Mouse (Mus musculus): ENCODE data around the gene Sf3a1.
A peak's percentile ranks its signal among the peaks of the same experiment; 100 is the strongest.
"Not testable (repeated sequence)": the region's sequence is repeated elsewhere in the genome, so short reads cannot be mapped to it uniquely, and the experiment has no call there.

Sf3a1 gene

GRCm38 (mm10) chr11:4184251-4184952 is 24.3 kb downstream of the Sf3a1 start:
- DNase-seq (ENCODE audit: low read depth, low spot score): peak; percentile 26

GRCm38 (mm10) chr11:4185480-4185879 is 25.3 kb downstream of the Sf3a1 start:
- not testable (repeated sequence) for DNase-seq (ENCODE audit: low read depth, low spot score)

DNA sequence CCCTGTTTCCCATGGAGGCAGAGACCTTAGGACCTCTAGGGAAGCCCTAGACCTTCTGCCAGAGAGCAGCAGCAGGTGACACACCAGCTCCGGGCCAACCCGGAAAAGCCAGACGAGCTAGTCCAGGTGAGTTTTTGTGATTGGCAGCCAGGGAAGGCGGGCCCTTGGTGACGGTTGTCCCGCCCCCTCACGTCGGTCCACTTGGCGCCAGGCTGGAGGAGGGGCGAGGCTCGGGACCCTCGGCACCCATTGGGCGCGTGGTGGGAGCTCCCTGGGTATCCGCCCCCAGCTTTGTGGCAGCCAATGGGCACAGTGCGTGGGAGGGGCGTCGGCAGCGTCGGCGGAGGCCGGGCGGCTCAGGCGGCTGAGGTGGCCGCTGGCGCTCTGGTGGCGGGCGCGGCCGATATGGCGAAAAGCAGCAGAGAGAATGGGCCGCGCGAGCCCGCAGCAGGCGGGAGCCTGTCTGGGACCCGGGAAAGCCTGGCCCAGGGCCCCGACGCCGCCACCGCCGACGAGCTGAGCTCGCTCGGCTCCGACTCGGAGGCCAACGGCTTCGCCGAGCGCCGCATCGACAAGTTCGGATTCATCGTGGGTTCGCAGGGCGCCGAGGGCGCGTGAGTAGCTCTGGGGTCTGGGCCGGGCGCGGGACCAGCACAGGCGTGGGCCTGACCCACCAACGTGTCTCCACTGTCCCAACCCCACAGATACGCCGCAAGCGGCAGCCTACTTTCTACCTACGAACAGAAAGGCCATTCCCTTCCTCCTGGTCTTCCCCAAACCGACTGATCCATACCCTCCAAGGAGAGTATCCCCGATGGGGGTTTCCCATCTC is 26.6 kb downstream of the Sf3a1 start, which contains the start of gene Tbc1d10a:
Gene Tbc1d10a (plus strand): TSS at position 304 of the 832 bp plus-strand sequence.
- peak; percentile 97 for DNase-seq (ENCODE audit: low read depth, low spot score)

- no peak for DNase-seq (ENCODE audit: low read depth, low spot score)
Measured at GRCm38 (mm10) chr11:4187318-4187700, 27.2 kb downstream of the Sf3a1 start.

DNA sequence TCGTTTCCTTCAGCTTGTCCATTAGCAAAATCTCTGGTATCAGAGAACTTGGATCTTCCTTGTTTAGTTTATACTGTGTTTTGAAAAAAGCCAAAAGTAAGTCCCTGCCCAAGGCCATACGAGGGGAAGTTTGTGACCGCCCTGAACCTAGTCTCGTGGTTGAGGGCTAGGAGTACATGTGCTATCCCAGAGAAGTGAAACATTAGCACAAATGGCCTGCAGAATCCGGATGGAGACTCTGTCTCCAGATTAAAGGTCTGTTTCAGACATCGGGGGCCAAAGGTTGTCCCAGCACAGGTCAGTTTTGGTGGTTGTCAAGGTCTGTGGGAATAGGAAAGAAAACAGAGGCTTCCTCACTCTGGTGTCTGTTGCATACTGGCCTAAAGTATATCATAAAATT is 29.0 kb downstream of the Sf3a1 start:
- no peak for DNase-seq (ENCODE audit: low read depth, low spot score)

GRCm38 (mm10) chr11:4190677-4191076 is 30.5 kb downstream of the Sf3a1 start:
- DNase-seq (ENCODE audit: low read depth, low spot score): no peak

DNA sequence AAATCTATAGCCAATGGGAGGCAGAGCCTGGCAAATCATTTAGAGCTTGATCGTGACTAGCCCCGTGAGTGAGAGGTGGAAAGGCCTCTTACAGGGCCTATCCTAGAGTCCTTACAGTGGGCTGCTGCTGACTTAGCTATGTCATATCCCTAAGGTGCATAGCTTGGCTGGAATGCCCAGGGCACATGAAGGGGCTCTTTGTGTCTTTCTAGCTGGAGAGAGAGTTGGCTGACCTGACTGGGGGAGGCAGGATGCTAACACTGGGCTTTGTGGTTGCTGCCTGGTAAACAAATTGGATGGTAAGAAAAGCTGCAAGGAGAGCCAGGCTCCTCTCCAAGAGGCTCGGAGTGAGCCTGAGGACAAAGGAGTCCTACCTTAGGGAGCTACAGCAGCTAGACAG is 32.6 kb downstream of the Sf3a1 start:
- DNase-seq (ENCODE audit: low read depth, low spot score): no peak

DNA sequence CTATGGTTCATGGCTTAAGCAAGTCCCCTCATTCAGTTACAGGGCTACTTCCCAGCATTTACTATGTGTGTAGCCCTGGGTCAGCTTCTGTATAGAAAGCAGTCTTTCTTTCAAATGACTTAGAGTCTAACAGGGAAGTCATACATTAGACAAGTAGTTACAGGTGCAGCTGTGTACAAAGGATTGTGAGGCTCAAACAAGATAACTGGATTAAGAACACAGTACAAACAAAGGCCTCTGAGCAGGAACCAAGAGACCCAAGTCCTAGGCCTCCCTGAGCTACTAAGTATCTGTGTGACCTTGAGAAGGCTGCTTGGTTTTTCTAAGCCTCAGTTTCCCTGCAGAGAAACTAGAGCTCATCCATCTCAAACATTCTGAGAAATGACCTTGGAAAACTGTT is 33.3 kb downstream of the Sf3a1 start:
- no peak for DNase-seq (ENCODE audit: low read depth, low spot score)

DNA sequence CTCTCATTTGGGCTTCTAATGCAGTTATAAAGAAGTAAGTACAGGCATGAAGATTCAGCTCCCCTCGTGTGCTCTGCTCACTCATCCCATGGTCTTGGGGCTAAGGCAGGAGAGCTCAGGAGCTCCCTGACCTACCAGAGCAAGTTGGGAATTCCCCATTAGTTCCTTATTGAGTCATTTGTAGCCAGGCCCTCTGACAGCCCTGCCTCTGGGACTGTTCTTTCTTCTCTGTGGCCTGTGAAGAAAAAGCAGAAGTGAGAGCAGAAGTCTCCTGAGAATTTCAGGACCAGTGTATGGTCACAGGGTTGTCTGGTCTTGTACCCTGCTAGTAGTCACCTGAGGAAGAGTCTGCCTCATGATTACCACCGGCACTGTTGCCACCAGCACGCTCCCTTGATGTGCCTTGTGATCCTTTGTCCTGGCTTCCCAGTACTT is 35.5 kb downstream of the Sf3a1 start:
- no peak for DNase-seq (ENCODE audit: low read depth, low spot score)

DNA sequence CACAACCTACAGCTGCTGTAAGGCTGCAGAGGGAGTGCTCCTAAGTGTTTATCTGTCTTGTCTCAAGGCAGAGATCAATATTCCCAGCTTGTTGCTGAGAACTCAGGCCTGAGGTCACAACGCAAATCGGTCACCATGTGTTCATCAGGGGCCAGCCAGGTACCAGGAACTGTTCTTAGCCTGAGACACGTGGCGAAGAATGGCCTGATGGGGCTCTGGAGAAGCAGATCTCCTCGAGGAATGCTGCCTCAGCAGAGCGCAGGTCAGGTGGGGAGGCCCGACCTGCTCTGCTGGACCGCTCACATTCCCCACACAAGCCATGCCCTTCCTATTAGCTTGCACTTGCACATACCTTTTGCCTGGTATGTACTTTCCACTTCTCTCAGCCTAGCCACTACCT is 36.5 kb downstream of the Sf3a1 start:
- DNase-seq (ENCODE audit: low read depth, low spot score): no peak

GRCm38 (mm10) chr11:4197691-4198090 is 37.5 kb downstream of the Sf3a1 start:
- DNase-seq (ENCODE audit: low read depth, low spot score): no peak

- DNase-seq (ENCODE audit: low read depth, low spot score): no peak
Measured at GRCm38 (mm10) chr11:4201981-4202700, 42.0 kb downstream of the Sf3a1 start.

DNA sequence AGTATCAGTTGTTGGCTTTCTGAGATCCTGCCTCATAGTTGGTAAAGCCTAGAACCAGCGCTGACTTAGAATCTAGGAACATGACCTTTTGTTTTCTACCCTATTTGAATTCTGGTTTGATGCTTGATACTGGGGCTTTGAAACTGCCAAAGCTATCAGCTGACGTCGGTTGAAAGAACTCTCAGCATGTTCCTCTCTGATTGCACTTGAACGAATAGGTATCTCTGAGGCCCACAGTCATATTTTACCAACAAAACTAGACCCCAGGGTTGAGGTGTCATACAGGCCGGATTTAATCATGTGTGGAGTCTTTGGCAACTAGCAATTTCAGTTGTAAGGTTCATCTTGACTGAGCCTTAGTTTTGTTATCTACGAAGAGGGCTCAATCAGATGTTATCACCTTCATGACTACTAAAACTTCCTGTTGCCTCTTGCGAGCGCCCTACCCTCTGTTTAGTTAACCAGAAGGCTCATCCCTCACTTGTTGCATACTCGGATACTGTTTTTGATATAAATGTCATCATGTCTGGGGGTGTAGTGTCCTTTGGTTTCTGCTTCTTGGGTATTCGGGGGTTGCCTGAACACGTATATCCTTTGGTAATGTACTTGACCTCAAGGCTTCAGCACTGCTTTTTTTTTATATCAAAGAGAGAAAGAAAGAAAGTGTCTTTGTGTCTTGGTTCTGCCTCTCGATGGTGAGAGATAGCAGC is 43.0 kb downstream of the Sf3a1 start:
- DNase-seq (ENCODE audit: low read depth, low spot score): no peak

- DNase-seq (ENCODE audit: low read depth, low spot score): no peak
Measured at GRCm38 (mm10) chr11:4203705-4204074, 43.5 kb downstream of the Sf3a1 start.

DNA sequence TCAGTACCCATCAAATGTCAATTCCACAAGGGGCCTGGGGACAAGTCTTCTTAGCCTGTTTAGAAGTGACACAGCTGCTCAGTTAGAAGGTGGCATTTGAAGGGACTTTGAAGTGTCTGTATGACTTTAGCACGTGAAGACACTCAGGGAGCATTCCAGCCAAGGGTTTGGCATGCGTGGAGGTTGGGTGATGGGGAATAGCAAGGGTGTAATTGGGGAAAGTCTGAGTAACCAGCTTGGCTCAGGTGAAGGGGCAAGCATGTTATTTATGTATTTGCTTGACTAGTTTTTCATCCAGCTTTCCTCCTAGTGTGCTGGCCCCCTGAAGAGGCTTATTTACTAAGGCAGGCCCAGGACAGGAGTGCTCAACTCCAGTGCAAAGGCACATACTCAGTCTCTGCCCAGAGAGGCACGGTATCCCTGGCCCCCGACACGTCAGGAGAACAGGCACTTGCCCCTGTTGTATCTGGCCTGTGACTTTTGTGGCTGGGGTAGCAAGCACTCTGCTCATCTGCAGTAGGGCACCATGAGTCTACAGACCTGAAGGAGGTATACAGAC is 45.0 kb downstream of the Sf3a1 start:
- no peak for DNase-seq (ENCODE audit: low read depth, low spot score)

DNA sequence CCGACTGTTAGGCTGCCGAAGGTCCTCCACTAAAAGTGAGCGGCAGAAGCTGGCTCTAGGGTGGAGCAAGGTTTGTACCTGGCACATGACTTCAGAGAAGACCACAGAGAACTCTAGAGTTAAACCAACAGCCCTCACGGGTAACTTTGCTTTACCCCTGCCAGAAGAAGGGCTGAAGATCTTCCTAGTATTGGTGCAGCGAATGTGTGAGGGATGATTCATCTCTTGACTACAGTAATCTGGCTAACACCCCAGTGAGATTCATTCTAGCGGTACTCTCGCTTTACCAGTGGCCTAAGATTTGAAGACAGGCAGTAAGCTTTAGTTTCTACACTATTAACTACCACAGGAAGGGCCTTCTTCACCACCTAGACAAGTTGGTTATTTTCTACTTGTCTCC is 45.8 kb downstream of the Sf3a1 start:
- DNase-seq (ENCODE audit: low read depth, low spot score): no peak

- no peak for DNase-seq (ENCODE audit: low read depth, low spot score)
Measured at GRCm38 (mm10) chr11:4206563-4206962, 46.4 kb downstream of the Sf3a1 start.

DNA sequence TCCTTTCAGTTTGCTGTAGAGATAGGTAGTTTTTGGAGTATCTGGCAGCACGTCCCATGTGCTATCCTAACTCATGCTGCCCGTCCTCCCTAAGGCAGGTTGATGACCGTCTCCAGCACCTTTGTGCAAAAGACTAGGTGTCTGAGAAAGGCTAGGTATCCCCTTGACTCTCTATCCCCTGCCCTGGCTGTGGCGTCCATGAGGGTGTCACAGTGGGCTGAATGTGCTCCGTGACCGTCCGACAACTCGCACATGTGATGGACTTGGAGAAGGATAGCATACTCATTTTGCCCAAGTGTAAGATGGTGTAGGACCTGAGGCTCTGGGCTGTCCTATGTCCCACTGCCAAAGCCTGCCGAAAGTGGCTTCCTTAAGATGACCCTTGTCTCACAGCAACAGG is 47.5 kb downstream of the Sf3a1 start:
- DNase-seq (ENCODE audit: low read depth, low spot score): no peak

GRCm38 (mm10) chr11:4209556-4209955 is 49.4 kb downstream of the Sf3a1 start:
- DNase-seq (ENCODE audit: low read depth, low spot score): no peak

- DNase-seq (ENCODE audit: low read depth, low spot score): no peak
Measured at GRCm38 (mm10) chr11:4210786-4211185, 50.6 kb downstream of the Sf3a1 start.

DNA sequence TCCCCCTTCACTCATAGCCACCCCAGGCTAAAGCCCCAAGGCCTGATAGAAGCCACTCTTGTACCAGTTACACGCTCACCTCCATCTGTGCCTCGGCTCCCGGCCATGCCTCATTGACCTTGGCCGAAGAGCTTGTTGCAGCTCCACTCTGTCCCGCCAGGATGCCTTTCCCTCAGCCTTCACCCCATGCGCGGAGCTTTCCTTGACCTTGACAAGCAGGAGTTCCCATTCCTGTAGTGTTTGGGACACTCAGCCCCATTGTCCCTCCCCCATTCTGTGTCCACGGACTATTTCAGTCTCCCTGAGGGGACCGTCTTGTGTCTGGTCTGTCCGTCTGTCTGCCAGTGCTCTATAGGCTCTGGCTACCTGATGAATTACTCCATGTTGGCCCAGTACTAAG is 53.0 kb downstream of the Sf3a1 start:
- no peak for DNase-seq (ENCODE audit: low read depth, low spot score)
